Mouse (Mus musculus) erythroblast, adult 5-6 weeks (primary cell): ENCODE data around the gene Gm10184. TPM values are rescaled to one million over a fixed set of nuclear protein-coding genes. Genes with fewer than 3 reads are reported as not detected.
"Not testable (repeated sequence)": the region's sequence is repeated elsewhere in the genome, so short reads cannot be mapped to it uniquely, and the experiment has no call there.

Experiments used
- ATAC-seq: replicated peaks from 2 replicates; pipeline ENCODE4 v1.8.0; 2016; ENCODE audit warnings: moderate number of reproducible peaks, mild to moderate bottlenecking, moderate TSS enrichment, inconsistent platforms; ENCODE audit not compliant: poor library complexity, low FRiP score, severe bottlenecking
- total RNA-seq, 2 experiments: library from RNA; stranded (forward) in 1 of 2; stranded (reverse) in 1 of 2; fragments of 150-400 nt in 1 of 2; fragments of 200-764, 138-1000 nt in 1 of 2; gene quantifications; 2 replicates each; pipeline versions ENCODE4 v1.2.3 to v1.2.4; 2015 to 2017; ENCODE audit warnings: low replicate concordance in 2 of 2

The Gm10184 gene
- total RNA-seq (2015; ENCODE audit: low replicate concordance) (17.8 and 33.4 TPM in 2 replicates), total RNA-seq (2017; ENCODE audit: low replicate concordance) (36.0 and 38.6 TPM in 2 replicates)

GRCm38 (mm10) chr17:89910349-89910748 lies at the start of gene Gm10184:
Gene Gm10184, minus strand, starts transcription at chr17:89910449.
- no peak for ATAC-seq

GRCm38 (mm10) chr17:89933950-89934349 lies 23.7 kb upstream of the Gm10184 start:
- ATAC-seq: no peak

GRCm38 (mm10) chr17:89907686-89908085 lies 2.6 kb downstream of the Gm10184 start:
- ATAC-seq: no peak

- not testable (repeated sequence) for ATAC-seq
Observed at GRCm38 (mm10) chr17:89904701-89905100, 5.5 kb downstream of the Gm10184 start.

GRCm38 (mm10) chr17:89902767-89903166 lies 7.5 kb downstream of the Gm10184 start:
- ATAC-seq: no peak

- ATAC-seq: no peak
Observed at GRCm38 (mm10) chr17:89900610-89901009, 9.6 kb downstream of the Gm10184 start.

GRCm38 (mm10) chr17:89899813-89900212 lies 10.4 kb downstream of the Gm10184 start:
- no peak for ATAC-seq

- no peak for ATAC-seq
Observed at GRCm38 (mm10) chr17:89864996-89865395, 45.3 kb downstream of the Gm10184 start.
